Mouse (Mus musculus) myocyte (in vitro differentiated cells): ENCODE results near the gene 4933407L21Rik.

Experiments
- CEBPB ChIP-seq: IDR thresholded peaks from 2 replicates; pipeline ENCODE4 v1.6.1; 2011; ENCODE audit warnings: mild to moderate bottlenecking, moderate library complexity; ENCODE audit not compliant: poor library complexity, insufficient read depth, severe bottlenecking
- E2F4 ChIP-seq: IDR thresholded peaks from one replicate; pipeline ENCODE4 v1.6.1; 2011; ENCODE audit warnings: mild to moderate bottlenecking, control low read depth, moderate library complexity; ENCODE audit not compliant: insufficient read depth
- MAX ChIP-seq: IDR thresholded peaks from one replicate; pipeline ENCODE4 v1.6.1; 2011; ENCODE audit warnings: low read depth, mild to moderate bottlenecking, control low read depth
- MYOD1 ChIP-seq, 3 experiments: IDR thresholded peaks; one replicate each; pipeline ENCODE4 v1.6.1; 2011; ENCODE audit warnings: control low read depth in 2 of 3, low read depth in 2 of 3, mild to moderate bottlenecking in 2 of 3, moderate library complexity in 1 of 3; ENCODE audit not compliant: insufficient read length in 2 of 3, control insufficient read depth in 1 of 3
- MYOG ChIP-seq, 3 experiments: IDR thresholded peaks; one replicate each; pipeline ENCODE4 v1.6.1; 2011; ENCODE audit warnings: control low read depth in 2 of 3, low read depth in 2 of 3, mild to moderate bottlenecking in 2 of 3; ENCODE audit not compliant: insufficient read length in 2 of 3, control insufficient read depth in 1 of 3, insufficient read depth in 1 of 3
- POLR2A ChIP-seq: IDR thresholded peaks from one replicate; pipeline ENCODE4 v1.6.1; 2011; ENCODE audit warnings: low read depth, mild to moderate bottlenecking, control low read depth, moderate library complexity; ENCODE audit not compliant: insufficient read length
- POLR2AphosphoS2 ChIP-seq: IDR thresholded peaks from one replicate; pipeline ENCODE4 v1.6.1; 2011; ENCODE audit warnings: low read depth, control low read depth; ENCODE audit not compliant: insufficient read length
- REST ChIP-seq: IDR thresholded peaks from one replicate; pipeline ENCODE4 v1.6.1; 2011; ENCODE audit warnings: mild to moderate bottlenecking, control low read depth, moderate library complexity; ENCODE audit not compliant: insufficient read depth, insufficient read length
- TCF12 ChIP-seq: IDR thresholded peaks from one replicate; pipeline ENCODE4 v1.6.1; 2011; ENCODE audit warnings: mild to moderate bottlenecking, control low read depth; ENCODE audit not compliant: poor library complexity, insufficient read depth, severe bottlenecking
- TCF3 ChIP-seq: IDR thresholded peaks from one replicate; pipeline ENCODE4 v1.6.1; 2011; ENCODE audit warnings: low read depth, control low read depth; ENCODE audit not compliant: insufficient read length
- USF1 ChIP-seq: IDR thresholded peaks from one replicate; pipeline ENCODE4 v1.6.1; 2011; ENCODE audit warnings: low read depth, mild to moderate bottlenecking, control low read depth, moderate library complexity

DNA sequence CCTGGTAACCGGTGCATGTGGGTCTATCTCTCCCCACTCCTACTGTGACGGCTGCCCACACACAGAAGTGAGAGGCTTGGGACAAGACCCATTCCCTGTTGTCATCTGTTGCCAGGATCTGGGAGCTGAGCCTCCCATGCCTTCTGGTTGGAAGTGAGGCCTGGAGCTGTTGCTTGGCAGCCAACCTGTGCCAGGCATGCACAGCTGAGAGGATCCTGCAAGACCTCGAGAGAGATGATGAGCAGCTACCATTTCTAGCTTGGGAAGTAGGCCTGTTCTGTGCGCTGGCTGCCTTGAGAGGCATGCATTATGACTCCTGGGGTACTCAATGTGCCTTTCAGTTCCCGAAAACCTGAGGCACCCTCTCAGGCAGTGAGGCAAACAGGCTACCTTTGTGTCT is 2.9 kb downstream of the 4933407L21Rik start:
- TF ChIP-seq POLR2A, result no peak
- no peak for TF ChIP-seq USF1
- no peak for TF ChIP-seq TCF12
- no peak for TF ChIP-seq MYOG (IDR thresholded peaks at IDR 0.05; ENCODE audit: control insufficient read depth in 1 of 3, insufficient read depth in 1 of 3, insufficient read length in 2 of 3, low read depth in 2 of 3)
- no peak for TF ChIP-seq MYOD1 (IDR thresholded peaks at IDR 0.05; ENCODE audit: control insufficient read depth in 1 of 3, insufficient read length in 2 of 3, low read depth in 2 of 3)
- TF ChIP-seq TCF3, result no peak
- no peak for TF ChIP-seq MAX
- TF ChIP-seq REST, result no peak
- TF ChIP-seq E2F4, result no peak
- no peak for TF ChIP-seq POLR2AphosphoS2
- TF ChIP-seq CEBPB, result no peak
